Mouse (Mus musculus): ENCODE results near the gene Ppp1r3f.
A peak's percentile ranks its signal among the peaks of the same experiment; 100 is the strongest.

Gene Ppp1r3f

GRCm38 (mm10) chrX:7574087-7574884, at the start of gene Ppp1r3f:
Gene Ppp1r3f (minus strand): TSS chrX:7574283.
- DNase-seq: peak; percentile 92 to 95

- no peak for DNase-seq
Measured at GRCm38 (mm10) chrX:7617889-7618551, 43.9 kb upstream of the Ppp1r3f start.

GRCm38 (mm10) chrX:7610536-7611258, 36.6 kb upstream of the Ppp1r3f start:
- no peak for DNase-seq

- no peak for DNase-seq
Measured at GRCm38 (mm10) chrX:7610035-7610434, 36.0 kb upstream of the Ppp1r3f start.

- DNase-seq: no peak
Measured at GRCm38 (mm10) chrX:7606783-7607182, 32.7 kb upstream of the Ppp1r3f start, which contains the start of gene Cacna1f. Gene Cacna1f (plus strand): TSS chrX:7607083.

GRCm38 (mm10) chrX:7605575-7605941, 31.5 kb upstream of the Ppp1r3f start:
- DNase-seq: no peak

- DNase-seq: peak; percentile 85 to 87
Measured at GRCm38 (mm10) chrX:7604879-7605574, 30.9 kb upstream of the Ppp1r3f start, which contains the start of gene Ccdc22. Gene Ccdc22 (minus strand): TSS chrX:7605517.

GRCm38 (mm10) chrX:7604004-7604403, 29.9 kb upstream of the Ppp1r3f start:
- DNase-seq: no peak

GRCm38 (mm10) chrX:7595371-7595770, 21.3 kb upstream of the Ppp1r3f start:
- no peak for DNase-seq

- no peak for DNase-seq
Measured at GRCm38 (mm10) chrX:7586356-7586755, 12.3 kb upstream of the Ppp1r3f start.

- no peak for DNase-seq
Measured at GRCm38 (mm10) chrX:7583881-7584280, 9.8 kb upstream of the Ppp1r3f start.

GRCm38 (mm10) chrX:7581151-7581550, 7.1 kb upstream of the Ppp1r3f start:
- no peak for DNase-seq

- DNase-seq: no peak
Measured at GRCm38 (mm10) chrX:7574885-7575231, 775 bp upstream of the Ppp1r3f start.

GRCm38 (mm10) chrX:7573176-7574086, 652 bp downstream of the Ppp1r3f start, which contains the start of gene Foxp3:
Gene Foxp3 (plus strand): TSS chrX:7573644.
- DNase-seq: peak in 1 of 2 experiments; percentile 18

GRCm38 (mm10) chrX:7572466-7572865, 1.6 kb downstream of the Ppp1r3f start:
- no peak for DNase-seq

GRCm38 (mm10) chrX:7571565-7572136, 2.4 kb downstream of the Ppp1r3f start:
- no peak for DNase-seq

- DNase-seq: no peak
Measured at GRCm38 (mm10) chrX:7570481-7571175, 3.5 kb downstream of the Ppp1r3f start.

- DNase-seq: no peak
Measured at GRCm38 (mm10) chrX:7567491-7567890, 6.6 kb downstream of the Ppp1r3f start.

- peak in 1 of 2 experiments; percentile 35 for DNase-seq
Measured at GRCm38 (mm10) chrX:7566352-7566751, 7.7 kb downstream of the Ppp1r3f start.

GRCm38 (mm10) chrX:7563076-7563475, 11.0 kb downstream of the Ppp1r3f start:
- DNase-seq: no peak

GRCm38 (mm10) chrX:7553474-7553873, 20.6 kb downstream of the Ppp1r3f start:
- no peak for DNase-seq
